Mouse (Mus musculus): ENCODE measurements around the gene Syngr4.

DNA sequence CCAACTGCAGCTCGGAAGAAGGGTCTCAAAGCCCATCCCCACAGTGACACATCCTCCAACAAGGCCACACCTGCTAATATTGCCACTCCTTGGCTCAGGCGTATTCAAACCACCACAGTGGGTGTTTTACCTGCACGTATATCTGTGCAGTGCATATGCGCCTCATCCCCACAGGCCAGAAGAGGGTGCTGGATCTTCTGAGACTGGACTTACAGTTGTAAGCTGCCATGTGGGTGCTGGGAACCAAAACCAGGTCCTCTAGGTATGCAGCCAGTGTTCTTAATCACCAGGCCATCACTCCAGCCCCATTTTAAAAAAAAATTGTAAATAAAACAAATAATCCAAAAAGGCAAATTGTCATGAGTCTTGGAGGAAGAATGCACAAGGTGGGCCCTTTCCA lies 16.0 kb downstream of the Syngr4 start:
- no peak for TF ChIP-seq MAZ (IDR thresholded peaks at IDR 0.05; ENCODE audit: low read depth, low read length)
- TF ChIP-seq CTCF (conservative IDR thresholded peaks at IDR 0.05 in 1 of 2, IDR thresholded peaks at IDR 0.05 in 1 of 2; ENCODE audit: low read depth in 2 of 2, low read length in 2 of 2) = no peak

Measured in CH12.LX (cell line).